Mouse (Mus musculus) MEL (cell line): ENCODE results near the gene Rnf207. TPM values are rescaled to one million over a fixed set of nuclear protein-coding genes. Genes with fewer than 3 reads are reported as not detected.

Experiments
- DNase-seq: peaks from one replicate; pipeline ENCODE4 v3.0.0; 2011; ENCODE audit warnings: low read depth, low spot score
- H3K27ac ChIP-seq: 2 replicates; pipeline ENCODE4 v1.5.1; 2012; ENCODE audit warnings: low read depth, mild to moderate bottlenecking, control low read depth, low read length, moderate library complexity; ENCODE audit not compliant: control insufficient read depth
- H3K27me3 ChIP-seq, 2 experiments: fragments of 150-350 bp in 1 of 2; sonication (generic) in 1 of 2; 2 replicates each; pipeline ENCODE4 v1.6.1; 2012; ENCODE audit warnings: low read length in 2 of 2, mild to moderate bottlenecking in 2 of 2, improper control_type of control experiment in 1 of 2, moderate library complexity in 1 of 2; ENCODE audit not compliant: insufficient read depth in 2 of 2, control insufficient read depth in 1 of 2
- H3K36me3 ChIP-seq, 2 experiments: 2 replicates each; pipeline ENCODE4 v1.6.1; 2012 to 2014; ENCODE audit warnings: low read length in 2 of 2, improper control_type of control experiment in 1 of 2, inconsistent platforms in 1 of 2, mild to moderate bottlenecking in 1 of 2; ENCODE audit not compliant: insufficient read depth in 2 of 2, control insufficient read depth in 1 of 2
- H3K4me1 ChIP-seq, 2 experiments: fragments of 150-350 bp in 1 of 2; sonication (generic) in 1 of 2; 2 replicates each; pipeline ENCODE4 v1.6.1; 2012; ENCODE audit warnings: low read length in 2 of 2, improper control_type of control experiment in 1 of 2, mild to moderate bottlenecking in 1 of 2; ENCODE audit not compliant: insufficient read depth in 2 of 2, control insufficient read depth in 1 of 2
- H3K4me3 ChIP-seq, 2 experiments: fragments of 150-350 bp in 1 of 2; sonication (generic) in 1 of 2; 2 replicates each; pipeline ENCODE4 v1.5.1; 2012; ENCODE audit warnings: low read depth in 2 of 2, low read length in 2 of 2, mild to moderate bottlenecking in 2 of 2, moderate library complexity in 2 of 2, control low read depth in 1 of 2, improper control_type of control experiment in 1 of 2; ENCODE audit not compliant: control insufficient read depth in 1 of 2, insufficient read depth in 1 of 2
- H3K79me2 ChIP-seq: 2 replicates; pipeline ENCODE4 v1.6.1; 2012; ENCODE audit warnings: mild to moderate bottlenecking, low read length, moderate library complexity; ENCODE audit not compliant: control insufficient read depth, poor library complexity, insufficient read depth
- H3K9ac ChIP-seq: 2 replicates; pipeline ENCODE4 v1.6.1; 2012; ENCODE audit warnings: low read depth, mild to moderate bottlenecking, control low read depth, low read length, moderate library complexity; ENCODE audit not compliant: control insufficient read depth, poor library complexity, severe bottlenecking
- H3K9me3 ChIP-seq: fragments of 150-350 bp; sonication (generic); replicated peaks from 2 replicates; pipeline ENCODE4 v1.6.1; 2012; ENCODE audit warnings: mild to moderate bottlenecking, low read length, improper control_type of control experiment, moderate library complexity; ENCODE audit not compliant: insufficient read depth
- CHD1 ChIP-seq: IDR thresholded peaks from 2 replicates; pipeline ENCODE4 v1.6.1; 2012; ENCODE audit warnings: low read depth, mild to moderate bottlenecking, inconsistent platforms, low read length, improper control_type of control experiment
- CTCF ChIP-seq, 3 experiments: IDR thresholded peaks in 2 of 3; conservative IDR thresholded peaks in 1 of 3; 2 replicates each; pipeline ENCODE4 v1.5.1; 2011 to 2012; ENCODE audit warnings: low read length in 3 of 3, low read depth in 2 of 3, mild to moderate bottlenecking in 2 of 3, improper control_type of control experiment in 1 of 3, inconsistent platforms in 1 of 3, mixed read lengths in 1 of 3, moderate library complexity in 1 of 3; ENCODE audit not compliant: control insufficient read depth in 1 of 3, insufficient read depth in 1 of 3, poor library complexity in 1 of 3, severe bottlenecking in 1 of 3
- GABPA ChIP-seq: IDR thresholded peaks from 2 replicates; pipeline ENCODE4 v1.6.1; 2012; ENCODE audit warnings: low read depth, mild to moderate bottlenecking, inconsistent platforms, low read length, improper control_type of control experiment, moderate library complexity
- KAT2A ChIP-seq: conservative IDR thresholded peaks from 2 replicates; pipeline ENCODE4 v1.6.1; 2012; ENCODE audit warnings: low read depth, low read length, improper control_type of control experiment, inconsistent platforms
- MAX ChIP-seq: IDR thresholded peaks from 2 replicates; pipeline ENCODE4 v1.6.1; 2011; ENCODE audit warnings: low read length, improper control_type of control experiment
- POLR2AphosphoS2 ChIP-seq: IDR thresholded peaks from 2 replicates; pipeline ENCODE4 v1.6.1; 2011; ENCODE audit warnings: low read length, improper control_type of control experiment
- RAD21 ChIP-seq: IDR thresholded peaks from 2 replicates; pipeline ENCODE4 v1.6.1; 2011; ENCODE audit warnings: mild to moderate bottlenecking, low read depth, low read length, improper control_type of control experiment
- RCOR1 ChIP-seq: IDR thresholded peaks from 2 replicates; pipeline ENCODE4 v1.6.1; 2012; ENCODE audit warnings: low read depth, mild to moderate bottlenecking, inconsistent platforms, low read length, improper control_type of control experiment
- ZNF384 ChIP-seq: IDR thresholded peaks from 2 replicates; pipeline ENCODE4 v1.6.1; 2012; ENCODE audit warnings: low read depth, mild to moderate bottlenecking, inconsistent platforms, low read length, improper control_type of control experiment
- polyA plus RNA-seq, 2 experiments: library from polyadenylated mRNA; stranded (reverse) in 1 of 2; unstranded in 1 of 2; fragments of >175 nt in 1 of 2; fragments of >200 nt in 1 of 2; gene quantifications; 2 replicates each; pipeline versions ENCODE4 v1.2.1 to v1.2.4; 2012; ENCODE audit warnings: low replicate concordance in 2 of 2, low read depth in 1 of 2; ENCODE audit not compliant: insufficient read length in 2 of 2, insufficient read depth in 1 of 2, missing spikeins in 1 of 2
- total RNA-seq: library from RNA; depleted of rRNA; stranded (reverse); fragments of 300-350 nt; gene quantifications from 2 replicates; pipeline ENCODE4 v1.2.3, GENCODE M21; 2012

Rnf207 gene
- total and polyA plus RNA-seq, 3 experiments: 0.36 TPM; not detected in 2

DNA sequence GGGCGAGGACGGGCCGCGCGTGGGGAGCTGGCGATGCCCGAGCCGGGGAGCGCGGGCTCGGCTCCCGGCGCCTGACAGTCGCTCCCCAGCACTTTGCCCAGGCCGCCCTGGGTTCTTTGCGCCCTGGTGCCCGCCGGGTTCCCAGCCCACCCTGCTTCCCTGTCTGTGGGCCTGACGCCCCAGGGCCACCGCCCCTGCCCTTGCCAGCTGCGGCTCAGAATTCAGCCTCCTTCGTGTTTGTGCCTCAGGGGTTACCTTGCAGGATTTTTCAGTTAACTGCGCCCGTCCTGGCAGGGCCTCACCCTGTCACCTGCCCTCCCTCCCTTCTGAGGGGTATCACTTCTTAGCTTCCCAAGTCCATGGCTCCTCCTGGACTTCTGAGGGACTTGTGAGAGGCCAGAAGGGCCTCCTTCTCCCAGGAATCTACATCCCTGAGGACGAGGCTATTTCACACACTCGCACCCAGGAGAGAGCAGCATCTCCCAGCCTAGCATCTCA, 20.5 kb upstream of the Rnf207 start:
- no peaks in the 10 kb centered on the region for H3K27me3 ChIP-seq
- H3K79me2 ChIP-seq: no peaks in the 10 kb centered on the region
- no peak for DNase-seq
- H3K4me3 ChIP-seq: no peak overlapping the region
- no peak overlapping the region for H3K9ac ChIP-seq
- H3K9me3 ChIP-seq: no peaks in the 10 kb centered on the region
- peaks cover 0 to 3% of the 10 kb centered on the region in 2 experiments; a peak in 1 of 4 replicates for H3K4me1 ChIP-seq
- H3K36me3 ChIP-seq: no peaks in the 10 kb centered on the region
- no peak overlapping the region for H3K27ac ChIP-seq
- TF ChIP-seq RCOR1: no peak

DNA sequence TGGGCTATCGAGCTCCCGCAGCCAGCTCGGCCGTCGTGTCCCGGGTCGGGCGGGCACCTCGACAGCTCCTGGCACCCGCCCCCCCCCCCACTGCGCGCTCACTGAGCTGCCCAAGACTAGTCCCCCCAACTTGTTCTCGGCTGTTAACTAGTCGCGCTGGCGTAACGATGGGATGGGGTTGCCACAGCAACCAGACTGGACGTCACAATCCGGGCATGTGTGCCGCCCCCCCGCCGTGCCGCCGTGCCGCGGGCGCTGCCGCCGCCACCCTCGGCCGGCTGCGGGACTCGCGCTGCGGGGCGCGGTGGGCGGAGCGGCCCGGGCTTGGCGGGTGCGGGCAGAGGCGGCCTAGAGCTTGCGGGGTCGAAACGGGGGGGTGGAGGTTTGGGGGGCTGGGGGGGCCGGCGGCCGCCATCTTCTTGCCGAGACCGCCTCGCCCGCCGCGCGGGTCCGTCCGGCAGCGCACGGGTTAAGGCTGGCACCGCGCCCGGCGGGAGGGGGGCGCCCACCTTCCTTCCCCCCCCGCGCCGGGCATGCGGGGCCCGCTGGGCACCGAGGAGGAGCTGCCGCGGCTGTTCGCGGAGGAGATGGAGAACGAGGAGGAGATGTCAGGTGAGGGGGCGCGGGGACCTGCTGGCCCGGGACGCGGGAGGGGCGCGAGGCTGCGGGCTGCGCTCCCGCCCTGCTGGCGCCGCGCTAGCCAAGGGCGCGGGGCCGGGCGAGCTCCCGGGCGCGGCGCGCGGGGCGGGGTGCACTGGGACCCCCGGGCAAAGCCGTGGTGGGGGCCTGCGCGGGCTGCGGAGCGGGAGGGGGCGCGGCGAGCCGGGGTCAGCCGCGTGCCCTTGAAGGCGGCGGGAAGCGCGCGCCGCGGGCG, 19.9 kb upstream of the Rnf207 start, which contains the start of gene Chd5:
Chd5 (plus strand) TSS at position 233 of the 874 bp plus-strand sequence.
- no peaks in the 10 kb centered on the region for H3K4me1 ChIP-seq
- no peak within 1 kb of the TSS for H3K9ac ChIP-seq
- H3K79me2 ChIP-seq: no peaks in the 10 kb centered on the region
- H3K27ac ChIP-seq: no peak within 1 kb of the TSS
- no peaks in the 10 kb centered on the region for H3K27me3 ChIP-seq
- DNase-seq: no peak
- no peaks in the 10 kb centered on the region for H3K36me3 ChIP-seq
- no peak for TF ChIP-seq GABPA
- TF ChIP-seq ZNF384: no peak
- no peak for TF ChIP-seq MAX
- no peaks in the 10 kb centered on the region for H3K9me3 ChIP-seq
- H3K4me3 ChIP-seq: no peak within 1 kb of the TSS

DNA sequence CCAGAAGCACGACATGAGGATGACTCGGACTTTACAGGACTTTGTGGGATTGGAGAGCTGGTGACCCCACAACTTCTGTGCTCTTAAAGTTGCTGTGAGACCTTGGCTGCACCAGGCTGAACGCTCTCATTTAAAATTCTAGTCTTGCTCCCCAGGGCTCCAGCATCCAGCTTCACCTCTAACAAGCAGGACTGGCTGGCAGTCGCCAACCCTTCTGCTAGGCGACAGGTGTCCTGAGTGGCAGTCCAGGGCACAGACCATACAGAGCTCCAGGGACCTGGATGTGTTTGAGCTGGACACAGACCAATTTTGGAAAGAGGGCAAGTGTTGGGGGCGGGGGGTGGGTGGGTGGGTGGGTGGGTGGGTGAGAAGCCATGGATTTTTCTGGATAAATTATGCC, 19.0 kb upstream of the Rnf207 start:
- H3K9ac ChIP-seq: no peak overlapping the region
- DNase-seq: no peak
- H3K4me3 ChIP-seq: no peak overlapping the region
- no peak overlapping the region for H3K27ac ChIP-seq
- no peaks in the 10 kb centered on the region for H3K4me1 ChIP-seq
- H3K9me3 ChIP-seq: no peaks in the 10 kb centered on the region
- no peak for TF ChIP-seq CHD1
- TF ChIP-seq KAT2A: no peak
- no peak for TF ChIP-seq RAD21
- H3K36me3 ChIP-seq: no peaks in the 10 kb centered on the region; a peak in 1 of 4 replicates
- H3K79me2 ChIP-seq: no peaks in the 10 kb centered on the region
- H3K27me3 ChIP-seq: no peaks in the 10 kb centered on the region

DNA sequence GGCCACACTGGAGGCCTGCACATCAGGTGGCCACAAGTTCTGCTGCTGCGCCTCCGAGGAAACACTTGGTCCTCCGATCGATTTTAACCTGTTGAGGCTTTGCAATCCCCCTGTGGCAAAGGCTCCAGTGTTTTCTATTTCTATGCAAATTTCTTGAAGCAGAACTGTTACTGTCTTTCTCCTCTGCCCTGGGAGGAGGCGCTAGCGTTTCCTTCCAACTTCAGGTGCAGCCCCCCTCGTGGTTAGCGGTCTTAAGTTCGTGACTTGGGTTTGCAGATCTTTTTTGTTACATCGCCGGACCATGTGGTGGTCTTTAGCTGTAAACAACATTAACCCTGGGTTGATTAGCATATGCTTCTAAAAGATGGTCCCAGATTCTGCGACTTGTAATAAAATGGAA, 14.8 kb upstream of the Rnf207 start:
- Histone ChIP-seq H3K27me3 (no peaks in the 10 kb centered on the region), H3K79me2 (peaks cover 20% of the 10 kb centered on the region), H3K36me3 (peaks cover 9 to 10% of the 10 kb centered on the region in 2 experiments), H3K9ac (no peak overlapping the region), H3K4me3 (no peak overlapping the region), H3K4me1 (0 out of 4 replicates have a peak, but pooled peaks cover 0 to 5% of the 10 kb centered on the region in 2 experiments), H3K27ac (no peak overlapping the region), H3K9me3 (no peaks in the 10 kb centered on the region)
- TF ChIP-seq POLR2AphosphoS2 (peak; percentile 4; the same call in 1 of the 2 replicates), CTCF (IDR thresholded peaks at IDR 0.05 in 2 of 3, conservative IDR thresholded peaks at IDR 0.05 in 1 of 3; ENCODE audit: control insufficient read depth in 1 of 3, insufficient read depth in 1 of 3, low read depth in 2 of 3, low read length in 3 of 3, poor library complexity in 1 of 3, severe bottlenecking in 1 of 3) (no peak)
- DNase-seq: peak; percentile 15
